Mouse (Mus musculus) megakaryocyte, embryonic 14.5 days (primary cell): Measurements from ENCODE around the gene Tbck.

Source experiments
- FLI1 ChIP-seq: IDR thresholded peaks from 2 replicates; pipeline ENCODE4 v1.6.1; 2012; ENCODE audit warnings: low read length, inconsistent platforms, mixed read lengths
- GATA1 ChIP-seq: IDR thresholded peaks from 3 replicates; pipeline ENCODE4 v1.6.1; 2012; ENCODE audit warnings: mixed read lengths, low read length, inconsistent platforms, borderline replicate concordance

GRCm38 (mm10) chr3:132791140-132791539 is 107.2 kb downstream of the Tbck start:
- TF ChIP-seq GATA1 = no peak
- no peak for TF ChIP-seq FLI1
